Mouse (Mus musculus) MEL (cell line): ENCODE results near the gene Acoxl.

ENCODE experiments used
- CHD2 ChIP-seq: IDR thresholded peaks from 2 replicates; pipeline ENCODE4 v1.6.1; 2011; ENCODE audit warnings: low read length, improper control_type of control experiment
- CTCF ChIP-seq, 3 experiments: IDR thresholded peaks in 2 of 3; conservative IDR thresholded peaks in 1 of 3; 2 replicates each; pipeline ENCODE4 v1.5.1; 2011 to 2012; ENCODE audit warnings: low read length in 3 of 3, low read depth in 2 of 3, mild to moderate bottlenecking in 2 of 3, improper control_type of control experiment in 1 of 3, inconsistent platforms in 1 of 3, mixed read lengths in 1 of 3, moderate library complexity in 1 of 3; ENCODE audit not compliant: control insufficient read depth in 1 of 3, insufficient read depth in 1 of 3, poor library complexity in 1 of 3, severe bottlenecking in 1 of 3
- MAX ChIP-seq: IDR thresholded peaks from 2 replicates; pipeline ENCODE4 v1.6.1; 2011; ENCODE audit warnings: low read length, improper control_type of control experiment
- POLR2A ChIP-seq, 2 experiments: IDR thresholded peaks; 2 replicates each; pipeline ENCODE4 v1.6.1; 2011 to 2012; ENCODE audit warnings: low read length in 2 of 2, mild to moderate bottlenecking in 2 of 2, control low read depth in 1 of 2, improper control_type of control experiment in 1 of 2, low read depth in 1 of 2, moderate library complexity in 1 of 2; ENCODE audit not compliant: control insufficient read depth in 1 of 2, insufficient read depth in 1 of 2, poor library complexity in 1 of 2
- TAL1 ChIP-seq: IDR thresholded peaks from 2 replicates; pipeline ENCODE4 v1.6.1; 2012; ENCODE audit warnings: mild to moderate bottlenecking, inconsistent platforms, low read length, moderate library complexity, mixed read lengths

DNA sequence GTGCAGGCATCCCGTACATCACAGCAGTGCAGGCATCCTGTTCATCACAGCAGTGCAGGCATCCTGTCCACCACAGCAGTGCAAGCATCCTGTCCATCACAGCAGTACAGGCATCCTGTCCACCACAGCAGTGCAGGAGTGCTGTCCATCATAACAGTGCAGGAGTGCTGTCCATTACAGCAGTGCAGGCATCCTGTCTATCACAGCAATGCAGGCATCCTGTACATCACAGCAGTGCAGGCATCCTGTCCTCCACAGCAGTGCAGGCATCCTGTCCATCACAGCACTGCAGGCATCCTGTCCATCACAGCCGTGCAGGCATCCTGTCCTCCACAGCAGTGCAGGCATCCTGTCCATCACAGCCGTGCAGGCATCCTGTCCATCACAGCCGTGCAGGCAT, 207.8 kb downstream of the Acoxl start:
- no peak for TF ChIP-seq CHD2
- no peak for TF ChIP-seq CTCF (IDR thresholded peaks at IDR 0.05 in 2 of 3, conservative IDR thresholded peaks at IDR 0.05 in 1 of 3; ENCODE audit: control insufficient read depth in 1 of 3, insufficient read depth in 1 of 3, low read depth in 2 of 3, low read length in 3 of 3, poor library complexity in 1 of 3, severe bottlenecking in 1 of 3)
- no peak for TF ChIP-seq TAL1
- no peak for TF ChIP-seq POLR2A (IDR thresholded peaks at IDR 0.05; ENCODE audit: control insufficient read depth in 1 of 2, insufficient read depth in 1 of 2, low read depth in 1 of 2, low read length in 2 of 2, poor library complexity in 1 of 2)
- TF ChIP-seq MAX: no peak
